Mouse (Mus musculus): ENCODE results near the gene Stambp.

Gene Stambp

DNA sequence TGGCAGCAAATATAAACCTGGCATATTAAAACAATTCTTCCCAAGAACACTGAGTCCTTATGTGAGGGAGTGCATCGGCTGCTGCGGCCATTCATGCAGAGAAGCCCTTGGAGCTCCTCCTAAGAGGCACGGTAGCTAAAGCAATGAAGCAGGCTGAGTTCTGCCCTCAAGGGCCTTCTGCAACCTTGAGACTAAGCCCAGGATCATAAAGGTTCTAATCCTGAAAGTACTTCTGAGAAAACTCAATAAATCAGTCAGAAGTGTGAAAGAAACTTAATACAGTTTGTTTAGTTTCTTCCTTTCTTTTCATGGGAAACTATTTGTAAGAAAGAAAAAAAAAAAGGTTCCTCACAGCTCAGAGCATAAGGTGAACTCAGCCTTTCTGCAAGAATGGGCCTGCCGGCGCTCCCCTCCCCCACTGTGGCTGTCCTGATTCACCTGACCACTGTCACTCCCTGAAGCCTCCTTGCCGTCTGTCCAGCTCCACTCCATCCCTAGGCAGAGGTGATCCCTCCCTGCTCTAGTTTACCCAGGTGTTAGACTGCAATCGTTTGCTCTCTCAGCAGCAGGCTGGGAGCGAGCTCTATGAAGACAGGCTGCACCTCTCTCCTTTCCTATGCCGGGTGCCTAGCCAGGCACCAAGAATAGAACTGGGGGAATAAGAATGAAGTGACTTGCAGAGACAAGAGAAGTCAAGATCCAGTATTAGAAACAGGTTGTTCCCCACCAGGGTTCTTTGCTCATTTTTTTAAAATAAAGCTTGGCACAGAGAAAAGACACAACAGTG lies 70.8 kb downstream of the Stambp start:
- DNase-seq (ENCODE audit: low spot score in 2 of 2): no peak

DNA sequence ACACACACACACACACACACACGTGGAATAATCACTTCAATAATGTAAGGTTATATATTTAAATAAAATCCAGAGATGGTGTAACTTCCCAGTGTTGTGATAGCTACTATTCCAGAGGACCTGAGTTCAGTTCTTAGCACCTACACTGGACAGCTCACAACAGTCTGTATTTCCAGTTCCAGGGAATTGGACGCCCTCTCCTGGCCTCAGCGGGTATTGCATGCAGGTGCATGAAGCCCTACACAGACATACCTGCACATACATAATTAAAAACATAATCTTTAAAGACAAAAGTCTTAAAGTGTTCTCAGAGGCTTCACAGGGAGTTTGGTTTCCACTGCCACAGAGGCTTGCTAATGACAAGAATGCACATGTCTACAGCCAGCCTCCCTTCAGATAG lies 72.1 kb downstream of the Stambp start:
- no peak for DNase-seq (ENCODE audit: low spot score in 2 of 2)

DNA sequence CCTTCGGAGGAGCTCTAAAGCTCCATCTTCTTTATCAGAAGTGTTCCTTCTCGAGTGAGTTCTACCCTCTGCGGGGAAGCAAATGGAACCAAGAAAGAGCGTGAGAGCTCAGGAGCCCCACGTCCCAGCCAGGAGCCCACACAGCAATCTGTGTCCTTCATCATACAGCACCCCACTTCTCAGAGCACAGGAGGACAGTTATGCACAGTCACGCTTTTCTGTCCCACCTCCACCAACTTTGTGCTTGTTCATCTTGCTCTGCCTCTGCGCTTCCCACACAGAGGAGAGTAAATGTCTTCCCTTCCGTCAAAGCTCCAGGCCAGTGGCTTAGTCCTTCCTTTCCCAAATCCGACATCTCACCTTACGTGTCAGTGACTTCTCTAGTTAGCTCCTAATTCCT lies 73.5 kb downstream of the Stambp start:
- no peak for DNase-seq (ENCODE audit: low spot score in 2 of 2)

DNA sequence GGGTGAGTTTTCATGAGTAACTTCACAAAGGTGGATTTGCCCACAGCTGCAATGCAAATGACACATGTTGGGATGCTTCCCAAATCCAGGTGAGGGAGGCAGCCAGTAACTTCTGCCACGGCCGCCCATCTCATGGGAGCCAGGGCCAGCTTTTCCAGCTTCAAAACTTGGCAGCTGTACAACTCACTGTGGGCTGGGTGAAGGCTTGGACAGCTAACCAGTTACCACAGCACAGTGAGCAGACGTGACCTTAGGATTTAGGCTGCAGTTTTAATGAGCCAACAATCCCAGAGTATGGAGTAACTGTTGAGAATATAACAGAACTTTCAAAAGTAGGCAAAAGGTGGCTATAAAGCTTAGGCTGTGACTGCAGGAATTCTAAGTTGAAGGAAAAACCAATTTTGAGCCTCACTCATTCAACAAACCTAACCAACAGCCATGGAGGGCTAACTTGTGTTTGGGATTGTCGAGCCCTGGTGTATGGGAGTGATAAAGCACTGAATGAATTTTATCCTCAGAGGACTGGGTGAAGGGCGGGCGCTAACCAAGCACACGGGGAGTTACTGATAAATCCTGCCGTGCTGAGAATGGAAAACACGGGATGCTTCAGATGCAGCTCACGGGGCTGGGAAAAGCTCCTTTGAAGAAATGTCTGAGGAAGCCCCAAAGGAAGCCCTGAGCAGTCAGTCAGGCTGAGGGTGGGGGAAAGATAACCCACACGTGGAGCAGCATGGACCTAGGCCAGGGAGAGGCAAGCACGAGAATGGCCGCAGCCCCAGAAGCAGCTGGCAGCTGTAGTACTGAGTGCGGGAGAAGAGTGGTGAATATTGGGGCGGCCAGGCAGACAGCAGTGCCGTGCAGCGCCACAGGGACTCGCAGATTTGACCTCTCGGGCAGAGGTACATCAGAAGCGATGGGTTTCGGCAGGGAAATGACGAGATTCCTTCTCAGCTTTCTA lies 75.5 kb downstream of the Stambp start:
- no peak for DNase-seq (ENCODE audit: low spot score in 2 of 2)

DNA sequence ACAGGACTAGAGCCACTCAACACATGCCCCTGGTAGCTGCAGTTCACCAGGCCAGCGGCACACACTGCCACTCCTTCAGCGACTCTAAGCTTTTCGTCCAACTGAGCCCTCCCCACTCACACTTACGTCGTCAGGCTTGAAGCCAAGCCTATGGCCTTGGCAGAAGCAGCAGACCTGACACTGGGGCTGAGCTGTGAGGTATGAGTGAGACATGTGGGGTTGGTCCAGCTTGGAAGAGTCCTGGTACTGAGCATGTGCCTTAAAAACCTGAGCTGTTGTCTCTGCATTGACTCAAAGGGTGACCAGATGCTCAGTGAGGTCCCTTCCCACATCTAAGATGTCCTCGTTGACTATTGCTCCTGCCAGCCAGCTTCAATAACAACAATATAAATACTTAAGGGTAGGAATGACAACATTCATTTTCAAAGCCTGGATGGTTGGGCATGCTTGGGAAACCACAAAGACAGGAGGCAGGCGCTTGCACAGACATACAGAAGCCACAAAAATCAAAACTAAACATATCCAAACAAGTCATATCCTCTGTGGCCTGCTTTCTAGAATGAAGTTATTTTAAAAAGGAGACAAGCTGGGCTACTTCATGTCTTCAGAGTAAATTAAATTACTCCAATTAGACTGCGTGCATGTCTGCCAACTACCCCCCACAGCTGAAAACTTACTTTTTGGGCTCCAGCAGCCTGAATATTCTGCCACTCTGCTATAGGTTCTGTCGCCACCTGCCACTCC lies 76.3 kb downstream of the Stambp start:
- DNase-seq (ENCODE audit: low spot score in 2 of 2): no peak

Data from urinary bladder, adult 18-20 months (tissue).